Mouse (Mus musculus): ENCODE results near the gene Zfp853. TPM values are rescaled to one million over a fixed set of nuclear protein-coding genes. Genes with fewer than 3 reads are reported as not detected.

Zfp853 gene
- polyA plus RNA-seq, 1 experiment, result not detected

DNA sequence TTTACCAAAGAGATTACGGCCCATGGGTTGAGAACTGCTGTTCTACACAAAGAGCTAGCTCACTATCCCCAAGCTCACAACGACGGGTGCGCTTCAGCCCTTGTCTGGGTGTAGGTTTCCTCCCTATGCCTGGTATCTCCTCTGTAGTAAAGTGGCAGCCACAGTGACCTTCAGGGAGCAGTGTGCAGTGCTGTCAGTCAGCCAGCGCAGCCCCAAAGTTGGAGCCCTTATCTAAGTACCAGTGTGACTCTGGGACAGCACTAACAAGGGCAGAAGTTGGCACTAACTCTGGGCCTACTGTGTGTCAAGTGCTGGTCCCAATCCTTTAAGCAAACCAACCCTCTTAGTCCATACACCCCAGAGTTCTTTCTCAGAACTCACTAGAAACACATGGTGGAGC is 15.4 kb upstream of the Zfp853 start:
- TF ChIP-seq CTCF (IDR thresholded peaks at IDR 0.05; ENCODE audit: control insufficient read depth, insufficient read depth, insufficient replicate concordance, low read depth, low read length) (no peak), POLR2A (IDR thresholded peaks at IDR 0.05; ENCODE audit: control insufficient read depth, low read depth, low read length) (no peak)
- no peaks in the 10 kb centered on the region; the same call in none of the 2 replicates for H3K36me3 ChIP-seq (ENCODE audit: control insufficient read depth, insufficient read depth, low read length)
- H3K4me3 ChIP-seq (ENCODE audit: control insufficient read depth, low read depth, low read length), result no peak overlapping the region
- no peaks in the 10 kb centered on the region for H3K27me3 ChIP-seq (ENCODE audit: control insufficient read depth, insufficient read depth, low read length)
- no peaks in the 10 kb centered on the region; the same call in 1 of the 2 replicates for H3K4me1 ChIP-seq (ENCODE audit: control insufficient read depth, insufficient read depth, low read length)
- H3K27ac ChIP-seq (ENCODE audit: control insufficient read depth, insufficient read depth, low read depth, low read length), result no peak overlapping the region

DNA sequence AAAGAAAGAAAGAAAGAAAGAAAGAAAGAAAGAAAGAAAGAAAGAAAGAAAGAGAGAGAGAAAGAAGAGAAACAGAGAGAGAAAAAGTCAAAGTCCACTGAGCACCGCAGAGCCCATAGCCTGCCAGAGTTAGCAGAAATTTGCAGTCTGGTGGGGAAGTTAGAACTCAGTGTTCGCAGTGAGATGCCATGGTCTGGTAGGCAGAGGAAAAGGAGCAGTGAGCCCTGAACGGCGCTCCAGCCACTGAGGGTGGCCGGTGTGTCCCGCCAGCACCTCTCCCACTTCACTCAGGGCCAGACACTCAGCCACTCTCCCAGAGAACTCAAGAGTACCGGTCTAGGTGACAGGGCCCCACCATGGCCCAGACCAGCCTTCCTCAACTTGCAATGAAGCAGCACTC is 10.8 kb upstream of the Zfp853 start:
- Histone ChIP-seq H3K36me3 (ENCODE audit: control insufficient read depth, insufficient read depth, low read length) (no peaks in the 10 kb centered on the region; the same call in 1 of the 2 replicates), H3K27me3 (ENCODE audit: control insufficient read depth, insufficient read depth, low read length) (no peaks in the 10 kb centered on the region), H3K4me1 (ENCODE audit: control insufficient read depth, insufficient read depth, low read length) (no peaks in the 10 kb centered on the region), H3K27ac (ENCODE audit: control insufficient read depth, insufficient read depth, low read depth, low read length) (no peak overlapping the region), H3K4me3 (ENCODE audit: control insufficient read depth, low read depth, low read length) (no peak overlapping the region)
- TF ChIP-seq CTCF (IDR thresholded peaks at IDR 0.05; ENCODE audit: control insufficient read depth, insufficient read depth, insufficient replicate concordance, low read depth, low read length) (no peak), POLR2A (IDR thresholded peaks at IDR 0.05; ENCODE audit: control insufficient read depth, low read depth, low read length) (no peak)

DNA sequence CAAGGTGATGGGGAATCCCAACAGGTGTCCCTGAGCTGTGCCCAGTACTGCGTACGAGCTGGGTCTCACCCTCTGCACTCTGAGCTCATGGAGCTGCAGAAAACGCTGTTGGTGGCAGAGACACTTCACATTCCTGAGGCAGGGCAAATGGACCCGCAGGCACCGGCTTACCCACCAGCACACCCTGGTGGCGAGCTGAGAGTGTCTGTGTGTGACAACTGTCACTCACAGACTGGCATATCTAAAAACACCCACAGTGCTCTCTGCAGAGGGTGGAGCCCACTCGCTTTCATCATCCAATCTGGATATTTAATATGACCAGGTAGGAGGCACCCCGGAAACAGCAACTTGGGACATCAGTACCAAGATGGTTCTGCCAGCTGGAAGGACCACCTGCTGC is 7.9 kb upstream of the Zfp853 start:
- Histone ChIP-seq H3K36me3 (ENCODE audit: control insufficient read depth, insufficient read depth, low read length) (no peaks in the 10 kb centered on the region), H3K27me3 (ENCODE audit: control insufficient read depth, insufficient read depth, low read length) (no peaks in the 10 kb centered on the region), H3K4me3 (ENCODE audit: control insufficient read depth, low read depth, low read length) (no peak overlapping the region), H3K27ac (ENCODE audit: control insufficient read depth, insufficient read depth, low read depth, low read length) (no peak overlapping the region), H3K4me1 (ENCODE audit: control insufficient read depth, insufficient read depth, low read length) (no peaks in the 10 kb centered on the region)
- TF ChIP-seq CTCF (IDR thresholded peaks at IDR 0.05; ENCODE audit: control insufficient read depth, insufficient read depth, insufficient replicate concordance, low read depth, low read length) (peak; percentile 6; the same call in 1 of the 2 replicates), POLR2A (IDR thresholded peaks at IDR 0.05; ENCODE audit: control insufficient read depth, low read depth, low read length) (no peak)

DNA sequence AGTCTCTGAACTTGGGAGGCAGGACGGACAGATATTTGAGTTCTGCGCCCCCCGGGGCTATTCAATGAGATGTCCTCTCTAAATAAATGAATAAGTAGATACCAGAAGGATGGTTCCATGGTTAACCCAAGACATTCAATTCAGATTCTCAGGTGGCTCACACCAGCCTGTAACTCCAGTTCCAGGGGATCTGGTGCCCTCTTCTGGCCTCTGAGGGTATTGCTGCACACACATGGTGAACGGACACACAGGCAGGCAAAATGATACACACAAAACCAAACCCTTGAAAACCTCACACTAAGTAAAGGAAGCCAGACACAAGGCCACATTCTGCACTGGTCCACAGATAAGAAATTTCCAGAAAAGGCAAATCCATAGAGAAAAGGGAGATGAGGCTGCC is 6.3 kb upstream of the Zfp853 start:
- no peaks in the 10 kb centered on the region for H3K27me3 ChIP-seq (ENCODE audit: control insufficient read depth, insufficient read depth, low read length)
- H3K27ac ChIP-seq (ENCODE audit: control insufficient read depth, insufficient read depth, low read depth, low read length), result no peak overlapping the region
- TF ChIP-seq POLR2A (IDR thresholded peaks at IDR 0.05; ENCODE audit: control insufficient read depth, low read depth, low read length), result no peak
- TF ChIP-seq CTCF (IDR thresholded peaks at IDR 0.05; ENCODE audit: control insufficient read depth, insufficient read depth, insufficient replicate concordance, low read depth, low read length), result peak; percentile 67; the same call in 1 of the 2 replicates
- no peaks in the 10 kb centered on the region for H3K36me3 ChIP-seq (ENCODE audit: control insufficient read depth, insufficient read depth, low read length)
- H3K4me1 ChIP-seq (ENCODE audit: control insufficient read depth, insufficient read depth, low read length), result no peaks in the 10 kb centered on the region
- no peak overlapping the region for H3K4me3 ChIP-seq (ENCODE audit: control insufficient read depth, low read depth, low read length)

DNA sequence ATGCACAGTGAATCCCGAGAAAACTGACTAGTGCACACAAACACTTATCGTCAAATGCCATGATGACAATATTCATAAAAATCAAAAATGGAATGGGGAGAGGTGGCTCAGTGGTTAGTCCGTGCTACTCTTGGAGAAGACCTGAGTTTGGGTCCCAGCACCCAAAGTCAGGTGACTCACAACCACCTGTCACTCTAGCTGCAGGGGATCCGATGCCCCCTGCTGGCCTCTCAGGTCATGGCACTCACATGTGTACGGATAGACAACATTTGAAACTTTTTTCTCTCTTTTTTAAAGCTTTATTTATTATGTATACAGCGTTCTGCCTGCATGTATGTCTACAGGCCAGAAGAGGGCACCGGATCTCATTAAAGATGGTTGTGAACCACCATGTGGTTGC is 5.0 kb upstream of the Zfp853 start:
- no peak overlapping the region for H3K27ac ChIP-seq (ENCODE audit: control insufficient read depth, insufficient read depth, low read depth, low read length)
- H3K36me3 ChIP-seq (ENCODE audit: control insufficient read depth, insufficient read depth, low read length), result no peaks in the 10 kb centered on the region
- no peaks in the 10 kb centered on the region for H3K4me1 ChIP-seq (ENCODE audit: control insufficient read depth, insufficient read depth, low read length)
- no peaks in the 10 kb centered on the region for H3K27me3 ChIP-seq (ENCODE audit: control insufficient read depth, insufficient read depth, low read length)
- H3K4me3 ChIP-seq (ENCODE audit: control insufficient read depth, low read depth, low read length), result no peak overlapping the region
- TF ChIP-seq POLR2A (IDR thresholded peaks at IDR 0.05; ENCODE audit: control insufficient read depth, low read depth, low read length) (no peak), CTCF (IDR thresholded peaks at IDR 0.05; ENCODE audit: control insufficient read depth, insufficient read depth, insufficient replicate concordance, low read depth, low read length) (peak; percentile 54; the same call in 1 of the 2 replicates)

DNA sequence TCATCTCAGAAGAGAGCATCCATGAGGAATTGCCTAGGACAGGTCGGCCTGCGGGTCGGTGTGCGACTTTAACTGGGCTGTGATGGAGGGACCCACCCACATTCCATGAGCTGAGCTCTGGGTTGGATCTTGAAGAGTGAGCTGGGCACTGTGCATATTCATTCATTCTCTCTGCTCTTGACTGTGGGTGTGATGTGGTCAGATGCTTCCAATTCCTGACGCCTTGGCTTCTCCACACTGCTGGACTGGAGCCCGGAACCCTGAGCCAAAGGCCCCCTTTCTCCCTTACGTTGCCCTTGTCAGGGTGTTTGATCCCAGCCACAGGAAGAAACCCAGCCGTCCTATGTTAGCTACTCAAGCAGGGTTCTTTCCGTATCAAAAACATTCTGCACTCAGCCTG is 4.6 kb upstream of the Zfp853 start:
- Histone ChIP-seq H3K27me3 (ENCODE audit: control insufficient read depth, insufficient read depth, low read length) (no peaks in the 10 kb centered on the region), H3K4me3 (ENCODE audit: control insufficient read depth, low read depth, low read length) (no peak overlapping the region), H3K27ac (ENCODE audit: control insufficient read depth, insufficient read depth, low read depth, low read length) (no peak overlapping the region), H3K36me3 (ENCODE audit: control insufficient read depth, insufficient read depth, low read length) (no peaks in the 10 kb centered on the region), H3K4me1 (ENCODE audit: control insufficient read depth, insufficient read depth, low read length) (no peaks in the 10 kb centered on the region)
- TF ChIP-seq POLR2A (IDR thresholded peaks at IDR 0.05; ENCODE audit: control insufficient read depth, low read depth, low read length) (no peak), CTCF (IDR thresholded peaks at IDR 0.05; ENCODE audit: control insufficient read depth, insufficient read depth, insufficient replicate concordance, low read depth, low read length) (no peak)

DNA sequence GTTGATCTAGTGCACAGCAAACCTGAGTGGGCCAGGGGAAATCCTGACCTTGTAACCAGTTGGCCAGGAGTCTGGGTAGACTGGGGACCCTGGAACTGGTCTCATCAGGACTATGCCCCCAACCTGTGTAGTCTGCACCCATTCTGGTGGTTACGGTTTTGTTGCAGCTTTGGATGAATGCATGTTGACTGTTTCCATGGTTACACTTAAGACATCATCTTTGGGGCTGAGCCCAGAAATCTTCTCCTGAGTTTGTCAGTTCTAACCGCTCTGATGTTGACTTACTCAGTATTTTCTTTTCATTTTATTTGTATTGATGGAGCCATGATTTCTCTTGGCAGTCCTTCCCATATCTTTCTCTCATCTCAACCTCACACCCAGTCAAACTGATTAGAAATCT is 1.9 kb upstream of the Zfp853 start:
- Histone ChIP-seq H3K27me3 (ENCODE audit: control insufficient read depth, insufficient read depth, low read length) (no peaks in the 10 kb centered on the region), H3K36me3 (ENCODE audit: control insufficient read depth, insufficient read depth, low read length) (no peaks in the 10 kb centered on the region), H3K27ac (ENCODE audit: control insufficient read depth, insufficient read depth, low read depth, low read length) (no peak overlapping the region), H3K4me3 (ENCODE audit: control insufficient read depth, low read depth, low read length) (no peak overlapping the region), H3K4me1 (ENCODE audit: control insufficient read depth, insufficient read depth, low read length) (peaks cover 3% of the 10 kb centered on the region; the same call in 1 of the 2 replicates)
- TF ChIP-seq CTCF (IDR thresholded peaks at IDR 0.05; ENCODE audit: control insufficient read depth, insufficient read depth, insufficient replicate concordance, low read depth, low read length), result no peak
- no peak for TF ChIP-seq POLR2A (IDR thresholded peaks at IDR 0.05; ENCODE audit: control insufficient read depth, low read depth, low read length)

DNA sequence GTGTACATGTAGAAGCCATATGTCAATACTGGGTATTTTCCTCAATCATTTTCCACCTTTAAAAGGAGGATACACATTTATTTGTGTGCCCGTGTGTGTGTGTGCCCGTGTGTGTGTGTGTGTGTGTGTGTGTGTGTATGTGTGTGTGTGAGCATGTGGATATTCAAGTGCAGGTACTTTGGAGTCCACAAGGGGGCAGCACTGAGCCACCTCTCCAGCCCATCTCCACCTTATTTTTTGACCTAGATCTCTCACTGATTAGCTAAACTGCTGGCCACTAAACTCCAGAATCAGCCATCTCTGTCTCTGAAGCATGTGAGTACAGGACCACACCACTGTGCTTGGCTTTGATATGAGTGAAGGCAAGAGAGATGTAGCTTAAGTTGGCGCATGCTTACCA is 1.4 kb upstream of the Zfp853 start:
- Histone ChIP-seq H3K27me3 (ENCODE audit: control insufficient read depth, insufficient read depth, low read length) (no peaks in the 10 kb centered on the region), H3K36me3 (ENCODE audit: control insufficient read depth, insufficient read depth, low read length) (no peaks in the 10 kb centered on the region), H3K4me3 (ENCODE audit: control insufficient read depth, low read depth, low read length) (no peak overlapping the region), H3K4me1 (ENCODE audit: control insufficient read depth, insufficient read depth, low read length) (peaks cover 3% of the 10 kb centered on the region; the same call in 1 of the 2 replicates), H3K27ac (ENCODE audit: control insufficient read depth, insufficient read depth, low read depth, low read length) (no peak overlapping the region)
- TF ChIP-seq POLR2A (IDR thresholded peaks at IDR 0.05; ENCODE audit: control insufficient read depth, low read depth, low read length), result no peak
- TF ChIP-seq CTCF (IDR thresholded peaks at IDR 0.05; ENCODE audit: control insufficient read depth, insufficient read depth, insufficient replicate concordance, low read depth, low read length), result peak; percentile 62; the same call in 1 of the 2 replicates

All from testis, adult 2 months (tissue).